Mouse (Mus musculus): Measurements from ENCODE around the gene Dlx3. TPM values are rescaled to one million over a fixed set of nuclear protein-coding genes. Genes with fewer than 3 reads are reported as not detected.

The Dlx3 gene
- 8.3 and 8.6 TPM in 2 replicates for polyA plus RNA-seq (2012; rRNA removed)
- polyA plus RNA-seq (2014; fragmentation: Nextera tagmentation; extraction: Ambion mirVana), result 14.3 and 16.3 TPM in 2 replicates

- H3K36me3 ChIP-seq (ENCODE audit: control insufficient read depth, insufficient read depth, low read length), result no peaks in the 10 kb centered on the region
- peaks cover 11% of the 10 kb centered on the region; the same call in 1 of the 2 replicates for H3K4me1 ChIP-seq (ENCODE audit: control insufficient read depth, insufficient read depth, low read length)
- peak; percentile 64; the same call in 1 of the 2 replicates for TF ChIP-seq POLR2A (IDR thresholded peaks at IDR 0.05; ENCODE audit: borderline replicate concordance, extremely low read depth, insufficient read depth, insufficient read length)
- H3K27ac ChIP-seq (replicated peaks; ENCODE audit: low read depth, low read length), result no peak within 1 kb of the TSS
- peak within 1 kb of the TSS; percentile 43 for H3K4me3 ChIP-seq (replicated peaks; ENCODE audit: low read length)
- H3K4me2 ChIP-seq (replicated peaks; ENCODE audit: low read depth, low read length, severe bottlenecking), result peak within 1 kb of the TSS; percentile 77
- ATAC-seq (ENCODE audit: low FRiP score, low read depth), result peak; percentile 42
- DNase-seq (ENCODE audit: low spot score), result peak; percentile 60
- H3K9me3 ChIP-seq (ENCODE audit: control insufficient read depth, low read length), result no peaks in the 10 kb centered on the region
- H3K9ac ChIP-seq (ENCODE audit: low read depth, low read length, severe bottlenecking), result peak within 1 kb of the TSS; percentile 44
- H3K27me3 ChIP-seq (ENCODE audit: control insufficient read depth, insufficient read depth, low read length), result peaks cover 55% of the 10 kb centered on the region
- under 1% methylated on average over 40 of the region's 55 CpGs for WGBS
These were observed at the start of gene Dlx3 for GRCm38 (mm10) chr11:95119990-95120632. TSS of gene Dlx3 (plus strand) at chr11:95120119.

- 61% methylated on average over 8 of the region's 8 CpGs for WGBS
- no peaks in the 10 kb centered on the region for H3K9me3 ChIP-seq (ENCODE audit: control insufficient read depth, low read length)
- no peak overlapping the region for H3K27ac ChIP-seq (replicated peaks; ENCODE audit: low read depth, low read length)
- H3K4me2 ChIP-seq (replicated peaks; ENCODE audit: low read depth, low read length, severe bottlenecking), result no peak overlapping the region
- ATAC-seq (ENCODE audit: low FRiP score, low read depth), result no peak
- H3K9ac ChIP-seq (ENCODE audit: low read depth, low read length, severe bottlenecking), result no peak overlapping the region
- H3K36me3 ChIP-seq (ENCODE audit: control insufficient read depth, insufficient read depth, low read length), result no peaks in the 10 kb centered on the region
- no peak overlapping the region for H3K4me3 ChIP-seq (replicated peaks; ENCODE audit: low read length)
- DNase-seq (ENCODE audit: low spot score), result no peak
- TF ChIP-seq POLR2A (IDR thresholded peaks at IDR 0.05; ENCODE audit: borderline replicate concordance, extremely low read depth, insufficient read depth, insufficient read length), result no peak
- peaks cover 15% of the 10 kb centered on the region for H3K4me1 ChIP-seq (ENCODE audit: control insufficient read depth, insufficient read depth, low read length)
- peaks cover 13% of the 10 kb centered on the region for H3K27me3 ChIP-seq (ENCODE audit: control insufficient read depth, insufficient read depth, low read length)
These were observed 49.5 kb upstream of the Dlx3 start for GRCm38 (mm10) chr11:95070140-95071107.

GRCm38 (mm10) chr11:95071266-95071665, 48.7 kb upstream of the Dlx3 start:
- peaks cover 18% of the 10 kb centered on the region for H3K4me1 ChIP-seq (ENCODE audit: control insufficient read depth, insufficient read depth, low read length)
- H3K4me2 ChIP-seq (replicated peaks; ENCODE audit: low read depth, low read length, severe bottlenecking), result no peak overlapping the region
- no peak for DNase-seq (ENCODE audit: low spot score)
- no peak overlapping the region for H3K27ac ChIP-seq (replicated peaks; ENCODE audit: low read depth, low read length)
- no peak overlapping the region for H3K4me3 ChIP-seq (replicated peaks; ENCODE audit: low read length)
- no peaks in the 10 kb centered on the region for H3K36me3 ChIP-seq (ENCODE audit: control insufficient read depth, insufficient read depth, low read length)
- H3K9me3 ChIP-seq (ENCODE audit: control insufficient read depth, low read length), result no peaks in the 10 kb centered on the region
- WGBS, result 56% methylated on average over 7 of the region's 7 CpGs
- H3K9ac ChIP-seq (ENCODE audit: low read depth, low read length, severe bottlenecking), result no peak overlapping the region
- no peak; the same call in 1 of the 2 replicates for ATAC-seq (ENCODE audit: low FRiP score, low read depth)
- TF ChIP-seq POLR2A (IDR thresholded peaks at IDR 0.05; ENCODE audit: borderline replicate concordance, extremely low read depth, insufficient read depth, insufficient read length), result no peak
- peaks cover 21% of the 10 kb centered on the region for H3K27me3 ChIP-seq (ENCODE audit: control insufficient read depth, insufficient read depth, low read length)

- 59% methylated on average over 8 of the region's 8 CpGs for WGBS
- H3K9ac ChIP-seq (ENCODE audit: low read depth, low read length, severe bottlenecking), result no peak overlapping the region
- no peak for ATAC-seq (ENCODE audit: low FRiP score, low read depth)
- peaks cover 18% of the 10 kb centered on the region for H3K4me1 ChIP-seq (ENCODE audit: control insufficient read depth, insufficient read depth, low read length)
- no peak for DNase-seq (ENCODE audit: low spot score)
- TF ChIP-seq POLR2A (IDR thresholded peaks at IDR 0.05; ENCODE audit: borderline replicate concordance, extremely low read depth, insufficient read depth, insufficient read length), result no peak
- peaks cover 29% of the 10 kb centered on the region for H3K27me3 ChIP-seq (ENCODE audit: control insufficient read depth, insufficient read depth, low read length)
- H3K27ac ChIP-seq (replicated peaks; ENCODE audit: low read depth, low read length), result no peak overlapping the region
- H3K9me3 ChIP-seq (ENCODE audit: control insufficient read depth, low read length), result no peaks in the 10 kb centered on the region
- H3K4me3 ChIP-seq (replicated peaks; ENCODE audit: low read length), result no peak overlapping the region
- H3K36me3 ChIP-seq (ENCODE audit: control insufficient read depth, insufficient read depth, low read length), result no peaks in the 10 kb centered on the region
- 0 out of 2 replicates have a peak overlapping the region, but pooled peaks have one; percentile 5 for H3K4me2 ChIP-seq (replicated peaks; ENCODE audit: low read depth, low read length, severe bottlenecking)
These were observed 47.8 kb upstream of the Dlx3 start for GRCm38 (mm10) chr11:95072136-95072535.

- Histone ChIP-seq H3K9ac (ENCODE audit: low read depth, low read length, severe bottlenecking) (no peak overlapping the region), H3K4me2 (replicated peaks; ENCODE audit: low read depth, low read length, severe bottlenecking) (no peak overlapping the region), H3K27ac (replicated peaks; ENCODE audit: low read depth, low read length) (no peak overlapping the region), H3K9me3 (ENCODE audit: control insufficient read depth, low read length) (no peaks in the 10 kb centered on the region), H3K4me3 (replicated peaks; ENCODE audit: low read length) (no peak overlapping the region), H3K27me3 (ENCODE audit: control insufficient read depth, insufficient read depth, low read length) (peaks cover 36% of the 10 kb centered on the region), H3K36me3 (ENCODE audit: control insufficient read depth, insufficient read depth, low read length) (no peaks in the 10 kb centered on the region), H3K4me1 (ENCODE audit: control insufficient read depth, insufficient read depth, low read length) (peaks cover 18% of the 10 kb centered on the region)
- no peak for TF ChIP-seq POLR2A (IDR thresholded peaks at IDR 0.05; ENCODE audit: borderline replicate concordance, extremely low read depth, insufficient read depth, insufficient read length)
- 70% methylated on average over 5 of the region's 5 CpGs for WGBS
- ATAC-seq (ENCODE audit: low FRiP score, low read depth), result no peak
- no peak for DNase-seq (ENCODE audit: low spot score)
These were observed 47.1 kb upstream of the Dlx3 start for GRCm38 (mm10) chr11:95072804-95073203.

Data from limb, embryonic 14.5 days (tissue).